Mouse (Mus musculus): Measurements from ENCODE around the gene Selenbp1.

DNA sequence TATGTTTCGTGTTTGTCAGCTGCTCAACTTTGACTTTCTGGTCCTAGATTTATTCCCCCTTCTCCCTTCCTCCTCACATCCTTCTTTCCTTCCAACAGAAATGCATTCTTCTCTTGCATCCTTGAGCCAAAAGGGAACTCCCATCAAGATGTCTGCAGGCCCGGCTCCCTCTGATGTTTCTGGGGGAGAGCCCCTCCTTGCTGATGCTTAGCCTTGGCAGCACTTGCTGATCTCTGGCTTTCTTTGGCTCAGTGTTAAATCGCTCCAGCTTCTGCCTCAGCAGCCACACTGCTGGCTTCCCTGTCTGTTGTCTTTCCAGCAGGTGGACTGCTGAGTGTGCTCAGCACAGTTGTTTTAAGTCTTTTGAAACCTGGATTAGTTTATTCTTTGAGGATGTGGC lies 11.8 kb upstream of the Selenbp1 start:
- no peak for TF ChIP-seq POLR2A (IDR thresholded peaks at IDR 0.05; ENCODE audit: extremely low read depth, insufficient read depth, low read length)
- TF ChIP-seq CTCF (IDR thresholded peaks at IDR 0.05; ENCODE audit: low read depth, low read length): no peak
